Mouse (Mus musculus): Measurements from ENCODE around the gene E330017A01Rik.

GRCm38 (mm10) chr16:58675256-58675655 lies 36.7 kb upstream of the E330017A01Rik start:
- no peak for TF ChIP-seq CTCF (IDR thresholded peaks at IDR 0.05; ENCODE audit: extremely low read depth, insufficient read depth, low read length)
- TF ChIP-seq POLR2A (IDR thresholded peaks at IDR 0.05; ENCODE audit: extremely low read depth, insufficient read depth, low read length) = no peak

All from cortical plate, adult 2 months (tissue).